Mouse (Mus musculus): ENCODE measurements at regions not wholly inside any gene's neighbourhood (a gene's known extent, or its start where the extent isn't known, plus 50 kb on each side); places are given as distances from the start of the nearest gene placed in this dataset.

- Histone ChIP-seq H3K27me3 (ENCODE audit: control insufficient read depth, insufficient read depth, low read length) (no peaks in the 10 kb centered on the region), H3K36me3 (ENCODE audit: control insufficient read depth, insufficient read depth, low read length) (no peaks in the 10 kb centered on the region), H3K9ac (ENCODE audit: low read depth, low read length) (no peak overlapping the region), H3K27ac (no peak overlapping the region), H3K79me2 (replicated peaks; ENCODE audit: control insufficient read depth, insufficient read depth, low read length) (no peaks in the 10 kb centered on the region), H3K4me1 (ENCODE audit: control insufficient read depth, insufficient read depth, low read length) (no peaks in the 10 kb centered on the region), H3K4me3 (no peak overlapping the region)
- intact Hi-C loops (cut with DNase I) = no loop called here
- no peak for DNase-seq
- TF ChIP-seq EP300 (IDR thresholded peaks at IDR 0.05; ENCODE audit: insufficient read depth, low read depth, low read length) (no peak), POLR2A (IDR thresholded peaks at IDR 0.05; ENCODE audit: insufficient read depth, low read depth, low read length) (no peak), CTCF (IDR thresholded peaks at IDR 0.05) (no peak)
Observed at GRCm38 (mm10) chr12:5866701-5867100, 491.2 kb upstream of the Klhl29 start.

DNA sequence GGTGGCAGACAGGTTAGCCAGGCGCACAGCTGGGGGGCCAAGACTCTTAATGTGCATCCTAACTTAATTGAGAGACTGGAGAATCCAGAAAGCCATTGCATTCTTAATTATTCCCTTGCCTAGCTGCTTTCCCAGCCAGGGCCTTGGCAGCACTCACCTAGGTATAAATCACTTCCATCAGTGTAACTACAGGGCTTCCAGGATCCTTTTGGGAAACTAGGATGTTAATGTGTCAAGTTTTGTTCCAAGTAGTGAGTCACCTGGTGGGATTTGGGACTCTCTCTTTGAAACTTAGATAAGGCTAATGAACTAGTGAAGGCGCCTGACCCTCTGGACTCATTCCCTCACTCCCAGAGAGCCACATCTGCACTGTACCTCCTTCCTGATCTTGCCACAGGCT is 484.3 kb upstream of the Klhl29 start:
- no peaks in the 10 kb centered on the region for H3K79me2 ChIP-seq (replicated peaks; ENCODE audit: control insufficient read depth, insufficient read depth, low read length)
- intact Hi-C loops (cut with DNase I) = no loop called here
- no peak overlapping the region for H3K9ac ChIP-seq (ENCODE audit: low read depth, low read length)
- no peak for DNase-seq
- H3K4me1 ChIP-seq (ENCODE audit: control insufficient read depth, insufficient read depth, low read length) = no peaks in the 10 kb centered on the region
- H3K27me3 ChIP-seq (ENCODE audit: control insufficient read depth, insufficient read depth, low read length) = no peaks in the 10 kb centered on the region
- no peak for TF ChIP-seq EP300 (IDR thresholded peaks at IDR 0.05; ENCODE audit: insufficient read depth, low read depth, low read length)
- TF ChIP-seq CTCF (IDR thresholded peaks at IDR 0.05) = no peak
- no peak for TF ChIP-seq POLR2A (IDR thresholded peaks at IDR 0.05; ENCODE audit: insufficient read depth, low read depth, low read length)
- 44% methylated on average over 2 of the region's 2 CpGs for WGBS
- no peak overlapping the region for H3K4me3 ChIP-seq
- no peaks in the 10 kb centered on the region for H3K36me3 ChIP-seq (ENCODE audit: control insufficient read depth, insufficient read depth, low read length)
- H3K27ac ChIP-seq = no peak overlapping the region

- intact Hi-C loops (cut with DNase I) = no loop called here
- DNase-seq = no peak
- 45% methylated on average over 3 of the region's 3 CpGs for WGBS
- no peak for TF ChIP-seq EP300 (IDR thresholded peaks at IDR 0.05; ENCODE audit: insufficient read depth, low read depth, low read length)
- no peak for TF ChIP-seq CTCF (IDR thresholded peaks at IDR 0.05)
- TF ChIP-seq POLR2A (IDR thresholded peaks at IDR 0.05; ENCODE audit: insufficient read depth, low read depth, low read length) = no peak
- Histone ChIP-seq H3K4me1 (ENCODE audit: control insufficient read depth, insufficient read depth, low read length) (no peaks in the 10 kb centered on the region), H3K27ac (no peak overlapping the region), H3K4me3 (no peak overlapping the region), H3K79me2 (replicated peaks; ENCODE audit: control insufficient read depth, insufficient read depth, low read length) (no peaks in the 10 kb centered on the region), H3K9ac (ENCODE audit: low read depth, low read length) (no peak overlapping the region), H3K36me3 (ENCODE audit: control insufficient read depth, insufficient read depth, low read length) (no peaks in the 10 kb centered on the region), H3K27me3 (ENCODE audit: control insufficient read depth, insufficient read depth, low read length) (no peaks in the 10 kb centered on the region)
Observed at GRCm38 (mm10) chr12:5856421-5856820, 480.9 kb upstream of the Klhl29 start.

GRCm38 (mm10) chr12:5810427-5810826 is 434.9 kb upstream of the Klhl29 start:
- DNase-seq = no peak

DNA sequence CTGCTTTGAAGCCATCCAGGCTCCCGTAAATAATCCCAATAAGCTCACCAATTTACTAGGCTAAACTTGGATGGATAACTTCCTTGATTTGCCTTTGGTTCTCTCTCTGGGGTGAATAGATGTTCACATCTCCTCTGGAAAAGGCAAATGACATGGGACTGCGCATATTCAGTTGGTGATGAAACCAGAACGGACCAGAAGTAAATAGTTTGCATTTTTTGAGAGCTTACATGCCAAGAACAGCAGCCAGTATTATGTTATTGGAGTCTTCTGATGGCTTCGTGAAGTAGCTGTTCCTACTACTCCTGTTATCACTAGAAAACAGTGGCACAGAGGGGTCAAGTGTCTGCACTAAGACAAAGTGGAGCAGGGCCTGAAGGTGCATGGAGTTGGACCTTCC is 434.5 kb upstream of the Klhl29 start:
- Histone ChIP-seq H3K4me3 (no peak overlapping the region), H3K27me3 (ENCODE audit: control insufficient read depth, insufficient read depth, low read length) (no peaks in the 10 kb centered on the region), H3K27ac (no peak overlapping the region), H3K4me1 (ENCODE audit: control insufficient read depth, insufficient read depth, low read length) (no peaks in the 10 kb centered on the region), H3K36me3 (ENCODE audit: control insufficient read depth, insufficient read depth, low read length) (no peaks in the 10 kb centered on the region), H3K9ac (ENCODE audit: low read depth, low read length) (no peak overlapping the region), H3K79me2 (replicated peaks; ENCODE audit: control insufficient read depth, insufficient read depth, low read length) (no peaks in the 10 kb centered on the region)
- intact Hi-C loops (cut with DNase I) = no loop called here
- DNase-seq = no peak
- 42% methylated on average over 4 of the region's 4 CpGs for WGBS
- TF ChIP-seq CTCF (IDR thresholded peaks at IDR 0.05) = no peak

More at GRCm38 (mm10) chr12:5810427-5810826, 434.9 kb upstream of the Klhl29 start:
- intact Hi-C loops (cut with DNase I) = no loop called here
- no peaks in the 10 kb centered on the region for H3K4me1 ChIP-seq (ENCODE audit: control insufficient read depth, insufficient read depth, low read length)
- H3K79me2 ChIP-seq (replicated peaks; ENCODE audit: control insufficient read depth, insufficient read depth, low read length) = no peaks in the 10 kb centered on the region
- no peak overlapping the region for H3K27ac ChIP-seq
- WGBS = 63% methylated on average over 2 of the region's 2 CpGs
- H3K9ac ChIP-seq (ENCODE audit: low read depth, low read length) = no peak overlapping the region
- no peak for TF ChIP-seq CTCF (IDR thresholded peaks at IDR 0.05)
- no peaks in the 10 kb centered on the region for H3K27me3 ChIP-seq (ENCODE audit: control insufficient read depth, insufficient read depth, low read length)
- no peaks in the 10 kb centered on the region for H3K36me3 ChIP-seq (ENCODE audit: control insufficient read depth, insufficient read depth, low read length)
- no peak overlapping the region for H3K4me3 ChIP-seq

DNA sequence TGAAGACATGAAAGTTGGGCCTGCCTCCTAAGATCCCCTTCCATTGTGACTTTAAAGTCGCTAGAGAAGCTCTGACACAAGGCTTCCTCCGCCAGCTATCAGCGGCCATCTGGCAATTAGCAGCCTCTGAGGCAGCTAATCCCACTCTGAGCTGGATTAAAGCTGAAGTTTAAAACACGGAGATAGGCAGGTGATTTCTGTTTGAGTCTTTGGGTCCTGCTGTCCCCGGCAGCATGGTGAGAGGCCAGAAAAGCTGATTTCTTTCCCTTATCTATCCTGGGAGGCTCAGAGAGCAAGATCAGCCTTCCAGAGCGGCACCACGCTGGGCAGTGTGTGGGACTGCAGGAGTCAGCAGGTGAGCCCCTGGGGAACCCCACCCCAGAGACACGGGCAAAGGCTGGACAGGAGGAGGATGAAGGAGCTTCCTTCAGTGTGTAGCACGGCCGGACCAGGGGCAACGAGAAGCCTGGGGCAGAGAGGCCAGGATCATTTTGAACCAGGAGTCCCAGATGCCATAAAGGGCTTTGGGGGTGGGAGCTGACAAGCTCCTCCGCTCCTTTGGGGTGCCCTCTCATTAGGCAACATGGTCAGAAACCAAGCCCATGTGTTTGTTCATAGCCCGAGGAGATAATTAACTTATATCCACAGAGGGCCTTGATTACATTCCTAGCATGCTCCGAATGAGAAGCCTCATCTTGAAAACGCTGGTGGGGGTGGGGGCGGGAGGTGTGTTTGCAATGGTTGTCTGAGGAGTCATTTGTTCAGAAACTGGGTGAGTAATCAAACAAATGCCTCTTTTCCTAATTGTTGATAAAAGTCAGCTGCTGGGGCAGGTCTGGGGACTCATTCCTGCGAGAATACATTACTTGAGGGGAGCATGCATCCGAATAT is 432.8 kb upstream of the Klhl29 start:
- no peak for TF ChIP-seq CTCF (IDR thresholded peaks at IDR 0.05)
- no peak for TF ChIP-seq POLR2A (IDR thresholded peaks at IDR 0.05; ENCODE audit: insufficient read depth, low read depth, low read length)
- no peak for TF ChIP-seq EP300 (IDR thresholded peaks at IDR 0.05; ENCODE audit: insufficient read depth, low read depth, low read length)
- 34% methylated on average over 18 of the region's 18 CpGs for WGBS

More for the DNA sequence above, 432.8 kb upstream of the Klhl29 start:
- Histone ChIP-seq H3K4me1 (ENCODE audit: control insufficient read depth, insufficient read depth, low read length) (no peaks in the 10 kb centered on the region), H3K4me3 (no peak overlapping the region), H3K27ac (no peak overlapping the region), H3K9ac (ENCODE audit: low read depth, low read length) (no peak overlapping the region), H3K27me3 (ENCODE audit: control insufficient read depth, insufficient read depth, low read length) (no peaks in the 10 kb centered on the region), H3K79me2 (replicated peaks; ENCODE audit: control insufficient read depth, insufficient read depth, low read length) (no peaks in the 10 kb centered on the region), H3K36me3 (ENCODE audit: control insufficient read depth, insufficient read depth, low read length) (no peaks in the 10 kb centered on the region)
- intact Hi-C loops (cut with DNase I) = no loop called here
- DNase-seq = no peak

Data from heart, adult 2 months (tissue).